Mouse (Mus musculus): ENCODE data around the gene Rmi1. TPM values are rescaled to one million over a fixed set of nuclear protein-coding genes. Genes with fewer than 3 reads are reported as not detected.

The Rmi1 gene
- polyA plus RNA-seq, 1 experiment from 2014 or later, result 29.8 TPM

DNA sequence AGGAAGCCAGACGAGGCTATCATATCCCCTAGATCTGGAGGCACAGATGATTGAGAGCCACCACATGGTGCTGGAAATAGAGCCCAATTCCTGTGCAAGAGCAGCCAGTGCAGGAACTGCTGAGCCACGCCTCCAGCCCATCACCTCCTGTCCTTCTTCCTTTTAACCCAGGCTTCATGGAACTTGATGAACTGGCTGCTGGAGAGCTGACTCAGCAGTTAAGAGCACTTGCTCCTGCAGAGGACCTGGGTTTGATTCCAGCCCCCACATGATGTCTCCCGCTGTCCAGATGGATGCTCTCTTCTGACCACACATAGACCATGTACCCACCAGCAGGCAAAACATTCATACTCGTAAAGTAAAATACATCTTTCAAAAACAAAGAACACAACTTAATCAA, 33.2 kb upstream of the Rmi1 start:
- no peak overlapping the region for H3K4me2 ChIP-seq (ENCODE audit: low read depth)
- ATAC-seq (ENCODE audit: insufficient read depth, low FRiP score, low TSS enrichment) (no peak), DNase-seq (ENCODE audit: low spot score) (no peak)
- no peaks in the 10 kb centered on the region for H3K27me3 ChIP-seq (ENCODE audit: control insufficient read depth, insufficient read depth, low read length)
- no peaks in the 10 kb centered on the region for H3K9me3 ChIP-seq (ENCODE audit: control insufficient read depth, low read length)
- no peak overlapping the region for H3K9ac ChIP-seq (ENCODE audit: low read length)
- H3K36me3 ChIP-seq (ENCODE audit: control insufficient read depth, insufficient read depth, low read length), result no peaks in the 10 kb centered on the region
- no peaks in the 10 kb centered on the region for H3K4me1 ChIP-seq (ENCODE audit: control insufficient read depth, insufficient read depth, low read length)
- 81% methylated on average over 4 of the region's 4 CpGs for WGBS
- H3K4me3 ChIP-seq (ENCODE audit: low read depth, low read length), result no peak overlapping the region
- H3K27ac ChIP-seq (ENCODE audit: low read depth, low read length), result no peak overlapping the region

DNA sequence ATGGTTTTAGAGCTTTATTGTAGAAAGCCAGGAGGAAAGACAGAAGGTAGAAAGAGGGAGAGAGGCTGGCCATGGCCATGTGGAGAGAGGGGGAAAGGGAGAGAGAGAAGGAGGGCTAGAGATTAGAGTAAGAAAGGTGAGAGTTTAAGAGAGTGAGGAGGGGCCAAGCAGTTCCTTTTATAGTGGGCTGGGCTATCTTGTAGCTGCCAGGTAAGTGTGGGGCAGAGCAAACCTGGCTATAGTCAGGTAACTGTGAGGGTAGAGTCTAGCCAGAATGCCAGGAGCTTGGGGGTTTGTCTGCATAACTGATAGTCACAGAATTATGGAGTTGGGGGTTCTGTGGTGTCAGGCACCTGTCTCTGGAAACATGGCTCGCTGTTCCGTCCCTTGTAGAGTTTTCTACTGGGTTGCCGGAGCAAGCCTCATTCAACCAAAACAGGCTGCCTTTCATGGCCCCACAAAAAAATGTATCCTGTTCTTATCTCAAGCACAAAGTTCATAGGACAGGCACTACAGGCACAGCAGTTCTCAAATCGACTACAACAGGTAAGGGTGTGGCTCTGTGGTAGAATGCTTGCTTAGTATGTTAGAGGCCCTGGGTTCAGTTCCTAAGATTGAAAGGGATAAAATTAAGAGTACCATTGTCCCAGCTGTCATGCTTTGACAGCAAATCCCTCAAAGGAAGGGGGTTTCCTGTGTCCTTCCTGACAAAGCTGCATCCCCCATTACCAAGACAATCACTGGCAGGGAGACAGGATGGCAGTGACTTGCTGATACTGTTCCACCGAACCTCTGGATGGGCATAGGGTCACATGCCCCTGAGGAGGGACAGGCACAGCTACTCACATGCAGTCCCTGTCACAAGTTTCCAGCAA, 29.5 kb upstream of the Rmi1 start:
- Histone ChIP-seq H3K9me3 (ENCODE audit: control insufficient read depth, low read length) (no peaks in the 10 kb centered on the region), H3K27ac (ENCODE audit: low read depth, low read length) (no peak overlapping the region), H3K4me3 (ENCODE audit: low read depth, low read length) (no peak overlapping the region), H3K36me3 (ENCODE audit: control insufficient read depth, insufficient read depth, low read length) (no peaks in the 10 kb centered on the region), H3K4me1 (ENCODE audit: control insufficient read depth, insufficient read depth, low read length) (no peaks in the 10 kb centered on the region), H3K27me3 (ENCODE audit: control insufficient read depth, insufficient read depth, low read length) (no peaks in the 10 kb centered on the region), H3K9ac (ENCODE audit: low read length) (no peak overlapping the region), H3K4me2 (ENCODE audit: low read depth) (no peak overlapping the region)
- ATAC-seq (ENCODE audit: insufficient read depth, low FRiP score, low TSS enrichment), result no peak
- 88% methylated on average over 5 of the region's 5 CpGs for WGBS
- no peak for DNase-seq (ENCODE audit: low spot score)

DNA sequence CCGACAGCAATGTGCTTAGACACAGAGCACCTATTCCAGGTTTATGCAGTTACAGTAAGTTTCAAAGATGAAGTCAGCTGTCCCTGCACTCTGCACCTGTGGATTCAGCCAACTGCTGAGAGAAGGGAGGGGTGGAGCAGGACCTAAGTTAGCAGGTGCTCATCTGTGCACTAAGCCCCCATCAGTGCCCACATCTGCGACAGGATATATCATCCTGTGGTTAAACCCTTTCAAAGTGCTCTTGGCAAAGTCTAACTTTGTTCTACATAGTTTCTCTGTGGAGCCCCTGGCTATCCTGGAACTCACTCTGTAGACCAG, 28.9 kb upstream of the Rmi1 start:
- ATAC-seq (ENCODE audit: insufficient read depth, low FRiP score, low TSS enrichment) (no peak), DNase-seq (ENCODE audit: low spot score) (no peak)
- Histone ChIP-seq H3K9me3 (ENCODE audit: control insufficient read depth, low read length) (no peaks in the 10 kb centered on the region), H3K27ac (ENCODE audit: low read depth, low read length) (no peak overlapping the region), H3K4me3 (ENCODE audit: low read depth, low read length) (no peak overlapping the region), H3K9ac (ENCODE audit: low read length) (no peak overlapping the region), H3K4me1 (ENCODE audit: control insufficient read depth, insufficient read depth, low read length) (no peaks in the 10 kb centered on the region), H3K4me2 (ENCODE audit: low read depth) (no peak overlapping the region), H3K27me3 (ENCODE audit: control insufficient read depth, insufficient read depth, low read length) (no peaks in the 10 kb centered on the region), H3K36me3 (ENCODE audit: control insufficient read depth, insufficient read depth, low read length) (no peaks in the 10 kb centered on the region)
- WGBS, result 95% methylated on average over 2 of the region's 2 CpGs

DNA sequence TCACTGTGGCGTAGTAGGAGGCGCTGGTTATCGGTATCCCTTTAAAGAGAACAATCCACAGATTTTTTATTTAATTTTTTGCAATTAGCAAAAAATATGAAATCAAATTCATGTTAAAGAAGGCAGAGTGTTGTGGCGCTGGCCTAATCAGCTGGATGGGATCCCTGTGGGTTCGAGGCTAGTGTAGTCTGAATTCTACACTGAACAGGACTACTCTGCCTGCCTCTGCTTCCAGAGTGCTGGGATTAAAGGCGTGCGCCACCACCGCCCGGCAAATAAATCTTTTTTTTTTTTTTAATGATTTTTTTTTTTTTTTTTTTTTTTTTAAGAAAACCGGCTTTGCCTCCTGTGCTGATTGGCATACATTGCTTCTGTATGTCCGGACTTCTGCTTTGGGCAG, 17.7 kb upstream of the Rmi1 start:
- Histone ChIP-seq H3K9me3 (ENCODE audit: control insufficient read depth, low read length) (peaks cover 9% of the 10 kb centered on the region; the same call in 1 of the 2 replicates), H3K4me2 (ENCODE audit: low read depth) (peak overlapping the region; percentile 80), H3K27me3 (ENCODE audit: control insufficient read depth, insufficient read depth, low read length) (no peaks in the 10 kb centered on the region), H3K36me3 (ENCODE audit: control insufficient read depth, insufficient read depth, low read length) (peaks cover 21% of the 10 kb centered on the region), H3K4me3 (ENCODE audit: low read depth, low read length) (peak overlapping the region; percentile 79), H3K27ac (ENCODE audit: low read depth, low read length) (no peak overlapping the region), H3K4me1 (ENCODE audit: control insufficient read depth, insufficient read depth, low read length) (no peaks in the 10 kb centered on the region; the same call in 1 of the 2 replicates), H3K9ac (ENCODE audit: low read length) (peak overlapping the region; percentile 76)
- ATAC-seq (ENCODE audit: insufficient read depth, low FRiP score, low TSS enrichment), result no peak; the same call in 1 of the 2 replicates
- DNase-seq (ENCODE audit: low spot score), result no peak
- 60% methylated on average over 10 of the region's 11 CpGs for WGBS

DNA sequence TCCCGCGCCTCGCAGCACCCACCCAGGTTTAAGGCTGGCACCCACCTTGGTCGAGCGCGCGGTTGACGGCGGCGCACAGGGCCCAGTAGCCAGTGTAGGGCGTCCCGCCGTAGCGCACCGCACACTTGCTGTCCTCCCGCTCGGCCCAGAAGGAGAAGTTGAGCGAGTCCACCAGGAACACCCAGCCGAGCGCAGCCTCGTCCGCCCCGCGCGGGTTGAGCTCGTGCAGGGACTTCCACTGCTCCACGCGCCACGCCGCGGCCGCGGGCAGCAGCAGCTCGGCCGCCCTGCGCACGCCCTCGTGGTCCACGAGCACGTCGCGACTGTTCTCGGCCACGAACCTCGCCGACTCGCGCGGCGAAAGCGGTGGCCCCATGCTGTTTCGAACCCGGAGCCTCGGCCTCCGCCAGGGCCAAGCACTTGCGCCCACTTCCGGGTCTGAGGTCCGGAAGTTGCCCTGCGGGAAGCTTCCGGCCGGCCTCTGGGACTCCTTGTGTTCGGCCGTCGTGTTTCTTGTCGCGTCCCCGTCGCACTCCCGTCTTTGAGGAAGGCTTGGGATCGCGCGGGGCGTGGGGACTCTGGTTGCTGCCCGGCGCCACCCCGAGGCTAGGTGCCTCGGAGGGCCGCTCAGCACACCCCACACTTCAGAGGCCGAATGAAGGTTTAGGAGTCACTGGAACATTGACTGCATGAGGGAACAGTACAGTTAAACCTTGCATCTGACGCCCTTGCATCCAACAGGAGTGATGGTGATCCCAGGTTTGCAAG, 17.1 kb upstream of the Rmi1 start, which contains the start of gene 2210016F16Rik:
TSS of gene 2210016F16Rik (minus strand) at position 447 of the 768 bp plus-strand sequence.
- WGBS, result 3% methylated on average over 80 of the region's 80 CpGs
- peak; percentile 69 for ATAC-seq (ENCODE audit: insufficient read depth, low FRiP score, low TSS enrichment)
- H3K4me3 ChIP-seq (ENCODE audit: low read depth, low read length), result peak within 1 kb of the TSS; percentile 79
- H3K27me3 ChIP-seq (ENCODE audit: control insufficient read depth, insufficient read depth, low read length), result no peaks in the 10 kb centered on the region
- peak within 1 kb of the TSS; percentile 80 for H3K4me2 ChIP-seq (ENCODE audit: low read depth)
- peaks cover 9% of the 10 kb centered on the region; the same call in 1 of the 2 replicates for H3K9me3 ChIP-seq (ENCODE audit: control insufficient read depth, low read length)
- peaks cover 21% of the 10 kb centered on the region for H3K36me3 ChIP-seq (ENCODE audit: control insufficient read depth, insufficient read depth, low read length)
- peak within 1 kb of the TSS; percentile 76 for H3K9ac ChIP-seq (ENCODE audit: low read length)
- no peaks in the 10 kb centered on the region; the same call in 1 of the 2 replicates for H3K4me1 ChIP-seq (ENCODE audit: control insufficient read depth, insufficient read depth, low read length)
- no peak within 1 kb of the TSS for H3K27ac ChIP-seq (ENCODE audit: low read depth, low read length)
- peak; percentile 83 for DNase-seq (ENCODE audit: low spot score)

DNA sequence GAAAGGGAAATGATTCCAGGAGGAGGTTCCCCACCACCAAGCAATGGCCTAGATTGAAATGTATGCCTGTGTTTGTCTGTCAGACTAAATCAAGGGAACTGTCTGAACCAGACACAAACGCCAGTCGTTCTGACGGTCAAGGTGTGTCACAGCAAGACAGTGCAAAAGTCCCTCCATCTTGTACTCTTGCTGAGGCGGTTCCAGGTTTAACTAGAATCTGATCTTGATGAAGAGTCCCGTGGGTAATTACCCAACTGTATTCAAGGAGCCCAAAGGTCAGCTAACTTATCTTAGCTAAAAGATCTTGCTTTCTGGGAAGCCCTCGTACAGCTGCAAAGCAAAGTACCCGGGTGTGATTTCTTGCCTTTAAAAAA, 16.5 kb upstream of the Rmi1 start:
- ATAC-seq (ENCODE audit: insufficient read depth, low FRiP score, low TSS enrichment) (no peak), DNase-seq (ENCODE audit: low spot score) (no peak)
- Histone ChIP-seq H3K27ac (ENCODE audit: low read depth, low read length) (no peak overlapping the region), H3K9me3 (ENCODE audit: control insufficient read depth, low read length) (peaks cover 9% of the 10 kb centered on the region; the same call in 1 of the 2 replicates), H3K4me2 (ENCODE audit: low read depth) (peak overlapping the region; percentile 80), H3K36me3 (ENCODE audit: control insufficient read depth, insufficient read depth, low read length) (peaks cover 17% of the 10 kb centered on the region), H3K4me3 (ENCODE audit: low read depth, low read length) (peak overlapping the region; percentile 79), H3K4me1 (ENCODE audit: control insufficient read depth, insufficient read depth, low read length) (no peaks in the 10 kb centered on the region; the same call in 1 of the 2 replicates), H3K27me3 (ENCODE audit: control insufficient read depth, insufficient read depth, low read length) (no peaks in the 10 kb centered on the region), H3K9ac (ENCODE audit: low read length) (peak overlapping the region; percentile 76)
- 89% methylated on average over 7 of the region's 7 CpGs for WGBS

DNA sequence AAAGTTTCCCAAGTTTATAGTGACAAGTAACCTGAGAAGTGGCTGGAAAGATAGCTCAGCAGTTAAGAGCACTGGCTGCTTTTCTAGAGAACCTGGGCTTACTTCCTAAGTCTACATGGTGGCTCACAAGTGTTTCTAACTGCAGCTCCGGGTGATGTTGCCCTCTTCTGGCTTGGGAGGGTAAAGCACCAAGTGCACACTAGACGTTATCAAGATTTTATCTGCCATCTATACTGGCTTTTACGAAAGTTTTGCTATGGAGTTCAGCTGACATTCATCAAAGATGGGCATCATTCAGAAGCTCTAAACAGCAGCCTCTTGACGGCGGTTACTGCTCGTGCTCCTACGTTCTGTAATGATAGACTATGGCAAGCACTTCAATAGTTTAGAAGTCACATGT, 14.1 kb upstream of the Rmi1 start:
- no peak overlapping the region for H3K4me2 ChIP-seq (ENCODE audit: low read depth)
- H3K4me3 ChIP-seq (ENCODE audit: low read depth, low read length), result no peak overlapping the region
- no peak for ATAC-seq (ENCODE audit: insufficient read depth, low FRiP score, low TSS enrichment)
- DNase-seq (ENCODE audit: low spot score), result peak; percentile 72
- no peaks in the 10 kb centered on the region; the same call in 1 of the 2 replicates for H3K4me1 ChIP-seq (ENCODE audit: control insufficient read depth, insufficient read depth, low read length)
- no peak overlapping the region for H3K27ac ChIP-seq (ENCODE audit: low read depth, low read length)
- 18% methylated on average over 7 of the region's 7 CpGs for WGBS
- no peaks in the 10 kb centered on the region for H3K36me3 ChIP-seq (ENCODE audit: control insufficient read depth, insufficient read depth, low read length)
- no peaks in the 10 kb centered on the region for H3K9me3 ChIP-seq (ENCODE audit: control insufficient read depth, low read length)
- no peak overlapping the region for H3K9ac ChIP-seq (ENCODE audit: low read length)
- no peaks in the 10 kb centered on the region for H3K27me3 ChIP-seq (ENCODE audit: control insufficient read depth, insufficient read depth, low read length)

DNA sequence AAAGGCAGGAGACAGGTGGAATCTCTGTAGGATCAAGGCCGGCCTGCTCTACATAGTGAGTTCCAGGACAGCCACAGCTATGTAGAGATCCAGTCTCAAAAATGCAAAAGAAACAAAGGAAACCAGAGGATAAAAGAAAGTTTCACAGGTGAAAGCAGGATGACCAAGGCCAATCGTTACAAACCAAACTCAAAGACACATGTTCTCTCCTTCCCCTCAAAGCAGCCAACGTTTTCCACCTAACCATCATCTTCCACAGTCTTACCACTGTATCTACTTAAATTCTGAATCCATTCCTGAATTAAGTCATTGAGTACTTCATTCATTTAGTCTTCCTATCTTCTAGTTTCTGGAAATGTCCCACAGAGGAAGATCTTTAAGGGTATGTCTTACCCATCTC, 13.7 kb upstream of the Rmi1 start:
- H3K4me2 ChIP-seq (ENCODE audit: low read depth), result no peak overlapping the region

More for the DNA sequence above, 13.7 kb upstream of the Rmi1 start:
- H3K9me3 ChIP-seq (ENCODE audit: control insufficient read depth, low read length), result no peaks in the 10 kb centered on the region
- H3K4me3 ChIP-seq (ENCODE audit: low read depth, low read length), result no peak overlapping the region
- no peak overlapping the region for H3K9ac ChIP-seq (ENCODE audit: low read length)
- H3K36me3 ChIP-seq (ENCODE audit: control insufficient read depth, insufficient read depth, low read length), result no peaks in the 10 kb centered on the region
- no peaks in the 10 kb centered on the region; the same call in 1 of the 2 replicates for H3K4me1 ChIP-seq (ENCODE audit: control insufficient read depth, insufficient read depth, low read length)
- ATAC-seq (ENCODE audit: insufficient read depth, low FRiP score, low TSS enrichment) (no peak), DNase-seq (ENCODE audit: low spot score) (no peak)
- WGBS, result 58% methylated on average over 3 of the region's 3 CpGs
- H3K27ac ChIP-seq (ENCODE audit: low read depth, low read length), result no peak overlapping the region
- no peaks in the 10 kb centered on the region for H3K27me3 ChIP-seq (ENCODE audit: control insufficient read depth, insufficient read depth, low read length)

Measured in neural tube, embryonic 11.5 days (tissue).